Mouse (Mus musculus): ENCODE measurements around the gene Pdzd7. TPM values are rescaled to one million over a fixed set of nuclear protein-coding genes. Genes with fewer than 3 reads are reported as not detected.

Gene Pdzd7
- total RNA-seq, 1 experiment, result 0.45 TPM

DNA sequence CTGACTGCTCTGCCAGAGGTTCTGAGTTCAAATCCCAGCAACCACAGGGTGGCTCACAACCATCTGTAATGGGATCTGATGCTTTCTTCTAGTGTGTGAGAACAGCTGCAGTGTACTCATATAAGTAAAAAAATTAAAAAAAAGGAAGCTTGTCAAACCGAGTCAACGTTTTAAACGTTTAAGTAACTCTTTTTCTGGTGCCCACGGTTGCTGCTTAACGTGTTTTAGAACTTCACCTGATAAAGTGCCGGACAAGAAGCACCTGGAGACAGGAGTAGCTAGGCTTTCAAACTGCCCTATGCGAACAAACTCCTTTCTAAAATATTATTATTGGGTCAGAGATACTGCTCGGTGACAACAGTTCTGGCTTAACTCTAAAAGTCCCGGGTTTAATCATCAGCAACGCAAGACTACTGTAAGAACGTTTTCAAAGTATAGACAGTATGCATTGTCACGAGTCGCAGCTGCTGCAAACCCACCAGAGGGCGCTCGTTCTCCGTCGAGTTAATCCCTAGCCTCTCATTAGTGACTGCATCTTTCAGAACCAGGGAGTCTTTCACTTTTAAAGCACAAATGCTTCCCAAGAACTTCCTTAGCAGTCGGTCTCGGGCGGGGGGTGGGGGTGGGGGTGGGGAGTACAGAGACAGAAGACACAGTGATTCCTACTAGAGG is 28.5 kb upstream of the Pdzd7 start:
- Histone ChIP-seq H3K9me3 (ENCODE audit: control insufficient read depth, insufficient read depth, low read depth, low read length) (no peaks in the 10 kb centered on the region), H3K4me1 (ENCODE audit: control insufficient read depth in 2 of 2, insufficient read depth in 2 of 2, low read length in 2 of 2, poor library complexity in 1 of 2) (peaks cover 0 to 2% of the 10 kb centered on the region in 2 experiments; a peak in 1 of 4 replicates), H3K27ac (ENCODE audit: insufficient read depth, low read depth, low read length, poor library complexity, severe bottlenecking) (no peak overlapping the region), H3K36me3 (ENCODE audit: control insufficient read depth, insufficient read depth, low read length, poor library complexity, severe bottlenecking) (no peaks in the 10 kb centered on the region), H3K4me3 (ENCODE audit: insufficient read depth in 1 of 2, low read depth in 1 of 2, low read length in 2 of 2, poor library complexity in 1 of 2, severe bottlenecking in 1 of 2) (peak overlapping the region; percentile 63 to 78), H3K9ac (ENCODE audit: insufficient read depth, low read depth, low read length, poor library complexity, severe bottlenecking) (peak overlapping the region; percentile 91)
- DNase-seq (ENCODE audit: low read depth, low spot score), result peak; percentile 74
- TF ChIP-seq MAFK (IDR thresholded peaks at IDR 0.05; ENCODE audit: insufficient read depth, low read depth, low read length) (0 out of 2 replicates have a peak, but pooled peaks have one; percentile 39), HCFC1 (IDR thresholded peaks at IDR 0.05; ENCODE audit: borderline replicate concordance, insufficient read depth, low read length) (no peak)
- in situ Hi-C loops (cut with MboI; ENCODE audit: low sequenced_read_pairs in 2 of 2, unreplicated experiment in 2 of 2), result no loop called here

DNA sequence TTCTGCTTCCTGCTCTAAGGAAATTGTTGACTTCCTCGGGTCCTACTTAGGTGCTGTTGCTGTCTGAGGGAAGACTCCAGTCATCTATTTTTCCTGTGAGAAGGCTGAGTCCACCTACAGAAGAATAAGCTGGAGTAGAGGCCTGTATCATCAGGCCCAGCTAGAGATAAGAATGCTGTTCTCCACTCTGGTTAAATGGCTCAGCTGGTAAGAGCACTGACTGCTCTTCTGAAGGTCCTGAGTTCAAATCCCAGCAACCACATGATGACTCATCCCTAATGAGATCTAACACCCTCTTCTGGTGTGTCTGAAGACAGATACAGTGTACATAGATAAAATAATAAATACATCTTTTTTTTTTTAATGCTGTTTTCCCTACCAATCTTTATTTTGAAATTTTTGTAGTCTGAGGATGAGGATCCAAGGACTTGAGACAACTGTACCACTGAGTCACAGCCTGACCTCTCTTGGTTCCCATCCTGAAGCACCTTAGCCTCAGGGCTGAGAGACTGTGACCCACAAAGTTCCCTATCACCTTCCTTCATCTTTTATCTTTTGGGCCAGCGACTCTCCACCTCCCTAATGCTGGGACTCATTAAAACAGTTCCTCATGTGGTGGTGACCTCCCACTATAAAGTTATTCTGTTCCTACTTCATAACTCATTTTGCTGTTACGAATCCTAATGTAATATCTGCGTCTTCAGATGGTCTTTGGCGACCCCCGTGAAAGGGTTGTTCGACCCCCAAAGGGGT is 22.4 kb upstream of the Pdzd7 start:
- no peak overlapping the region for H3K9ac ChIP-seq (ENCODE audit: insufficient read depth, low read depth, low read length, poor library complexity, severe bottlenecking)
- H3K4me3 ChIP-seq (ENCODE audit: insufficient read depth in 1 of 2, low read depth in 1 of 2, low read length in 2 of 2, poor library complexity in 1 of 2, severe bottlenecking in 1 of 2), result no peak overlapping the region
- H3K9me3 ChIP-seq (ENCODE audit: control insufficient read depth, insufficient read depth, low read depth, low read length), result no peaks in the 10 kb centered on the region
- no peaks in the 10 kb centered on the region for H3K36me3 ChIP-seq (ENCODE audit: control insufficient read depth, insufficient read depth, low read length, poor library complexity, severe bottlenecking)
- TF ChIP-seq CHD2 (IDR thresholded peaks at IDR 0.05; ENCODE audit: low read depth, low read length) (no peak), MAFK (IDR thresholded peaks at IDR 0.05; ENCODE audit: insufficient read depth, low read depth, low read length) (no peak), ZC3H11A (IDR thresholded peaks at IDR 0.05; ENCODE audit: borderline replicate concordance, low read depth, low read length) (no peak), HCFC1 (IDR thresholded peaks at IDR 0.05; ENCODE audit: borderline replicate concordance, insufficient read depth, low read length) (no peak), ZNF384 (IDR thresholded peaks at IDR 0.05; ENCODE audit: low read depth, low read length) (no peak)
- in situ Hi-C loops (cut with MboI; ENCODE audit: low sequenced_read_pairs in 2 of 2, unreplicated experiment in 2 of 2), result no loop called here
- H3K27ac ChIP-seq (ENCODE audit: insufficient read depth, low read depth, low read length, poor library complexity, severe bottlenecking), result no peak overlapping the region
- peaks cover 0 to 4% of the 10 kb centered on the region in 2 experiments; a peak in 1 of 4 replicates for H3K4me1 ChIP-seq (ENCODE audit: control insufficient read depth in 2 of 2, insufficient read depth in 2 of 2, low read length in 2 of 2, poor library complexity in 1 of 2)
- DNase-seq (ENCODE audit: low read depth, low spot score), result no peak

DNA sequence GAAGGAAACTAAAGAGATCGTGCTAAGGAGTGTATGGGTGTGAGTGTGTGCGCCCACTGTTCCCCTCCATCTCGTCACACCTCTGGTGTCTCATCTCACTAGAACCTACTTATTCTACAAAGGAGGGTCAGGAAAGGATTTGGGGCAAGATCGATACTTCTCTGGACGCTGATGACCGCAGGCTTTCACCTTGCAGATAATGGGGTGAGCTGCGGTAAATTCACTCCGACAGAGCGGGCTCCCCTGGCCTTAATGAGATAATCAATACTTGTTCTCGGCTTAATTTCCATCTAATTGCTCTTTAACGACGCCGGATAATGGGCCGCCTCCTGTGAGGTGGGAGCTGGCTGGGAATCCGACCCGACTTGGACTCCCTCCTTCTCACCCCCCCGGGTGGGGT is 21.7 kb upstream of the Pdzd7 start:
- H3K4me1 ChIP-seq (ENCODE audit: control insufficient read depth in 2 of 2, insufficient read depth in 2 of 2, low read length in 2 of 2, poor library complexity in 1 of 2), result peaks cover 0 to 4% of the 10 kb centered on the region in 2 experiments; a peak in 1 of 4 replicates
- H3K36me3 ChIP-seq (ENCODE audit: control insufficient read depth, insufficient read depth, low read length, poor library complexity, severe bottlenecking), result no peaks in the 10 kb centered on the region
- 0 out of 2 replicates have a peak overlapping the region, but pooled peaks have one; percentile 35 for H3K9ac ChIP-seq (ENCODE audit: insufficient read depth, low read depth, low read length, poor library complexity, severe bottlenecking)
- H3K27ac ChIP-seq (ENCODE audit: insufficient read depth, low read depth, low read length, poor library complexity, severe bottlenecking), result no peak overlapping the region
- H3K4me3 ChIP-seq (ENCODE audit: insufficient read depth in 1 of 2, low read depth in 1 of 2, low read length in 2 of 2, poor library complexity in 1 of 2, severe bottlenecking in 1 of 2), result peak overlapping the region in 1 of 2 experiments; percentile 27; a peak in 1 of 4 replicates
- H3K9me3 ChIP-seq (ENCODE audit: control insufficient read depth, insufficient read depth, low read depth, low read length), result no peaks in the 10 kb centered on the region
- DNase-seq (ENCODE audit: low read depth, low spot score), result no peak
- TF ChIP-seq MAFK (IDR thresholded peaks at IDR 0.05; ENCODE audit: insufficient read depth, low read depth, low read length) (no peak), HCFC1 (IDR thresholded peaks at IDR 0.05; ENCODE audit: borderline replicate concordance, insufficient read depth, low read length) (no peak), ZNF384 (IDR thresholded peaks at IDR 0.05; ENCODE audit: low read depth, low read length) (no peak), ZC3H11A (IDR thresholded peaks at IDR 0.05; ENCODE audit: borderline replicate concordance, low read depth, low read length) (no peak), CHD2 (IDR thresholded peaks at IDR 0.05; ENCODE audit: low read depth, low read length) (no peak)
- in situ Hi-C loops (cut with MboI; ENCODE audit: low sequenced_read_pairs in 2 of 2, unreplicated experiment in 2 of 2), result no loop called here

DNA sequence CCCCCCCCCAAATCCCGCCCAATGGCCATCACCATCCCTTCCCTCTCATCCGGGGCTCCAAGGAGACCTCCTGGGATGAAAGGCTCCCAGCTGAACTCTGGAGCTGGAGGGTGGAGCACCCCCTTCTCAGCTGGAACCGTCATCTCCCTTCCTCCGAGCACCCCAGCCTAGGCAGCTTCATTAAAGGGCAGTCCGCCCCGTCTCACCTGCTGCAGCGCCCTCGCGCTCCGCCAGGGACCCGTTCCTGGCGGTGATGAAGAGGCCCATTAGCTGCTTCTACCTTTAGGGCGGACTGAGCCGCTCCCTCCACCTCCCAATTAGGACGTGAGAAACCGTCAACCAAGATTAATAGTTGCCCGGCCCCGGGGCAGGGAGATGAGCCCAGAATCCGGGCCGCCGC is 19.7 kb upstream of the Pdzd7 start:
- peak overlapping the region; percentile 16 to 63; a peak in 3 of 4 replicates for H3K4me3 ChIP-seq (ENCODE audit: insufficient read depth in 1 of 2, low read depth in 1 of 2, low read length in 2 of 2, poor library complexity in 1 of 2, severe bottlenecking in 1 of 2)
- DNase-seq (ENCODE audit: low read depth, low spot score), result no peak
- H3K9ac ChIP-seq (ENCODE audit: insufficient read depth, low read depth, low read length, poor library complexity, severe bottlenecking), result 0 out of 2 replicates have a peak overlapping the region, but pooled peaks have one; percentile 23
- peaks cover 0 to 4% of the 10 kb centered on the region in 2 experiments; a peak in 1 of 4 replicates for H3K4me1 ChIP-seq (ENCODE audit: control insufficient read depth in 2 of 2, insufficient read depth in 2 of 2, low read length in 2 of 2, poor library complexity in 1 of 2)
- no peaks in the 10 kb centered on the region for H3K36me3 ChIP-seq (ENCODE audit: control insufficient read depth, insufficient read depth, low read length, poor library complexity, severe bottlenecking)
- no peaks in the 10 kb centered on the region for H3K9me3 ChIP-seq (ENCODE audit: control insufficient read depth, insufficient read depth, low read depth, low read length)
- TF ChIP-seq ZC3H11A (IDR thresholded peaks at IDR 0.05; ENCODE audit: borderline replicate concordance, low read depth, low read length), result no peak
- no peak for TF ChIP-seq CHD2 (IDR thresholded peaks at IDR 0.05; ENCODE audit: low read depth, low read length)
- no peak for TF ChIP-seq ZNF384 (IDR thresholded peaks at IDR 0.05; ENCODE audit: low read depth, low read length)
- no peak for TF ChIP-seq HCFC1 (IDR thresholded peaks at IDR 0.05; ENCODE audit: borderline replicate concordance, insufficient read depth, low read length)
- TF ChIP-seq MAFK (IDR thresholded peaks at IDR 0.05; ENCODE audit: insufficient read depth, low read depth, low read length), result no peak
- in situ Hi-C loops (cut with MboI; ENCODE audit: low sequenced_read_pairs in 2 of 2, unreplicated experiment in 2 of 2), result no loop called here
- H3K27ac ChIP-seq (ENCODE audit: insufficient read depth, low read depth, low read length, poor library complexity, severe bottlenecking), result no peak overlapping the region
